Mouse (Mus musculus): ENCODE results near the gene Nr5a1. TPM values are rescaled to one million over a fixed set of nuclear protein-coding genes. Genes with fewer than 3 reads are reported as not detected.

The Nr5a1 gene
- 2.6 TPM for polyA plus RNA-seq (2014; fragmentation: Illumina TruSeq; extraction: RNeasy Lipid Tissue Mini Kit (QIAGEN cat#74804); ENCODE audit: low read depth, low replicate concordance)

GRCm38 (mm10) chr2:38714324-38714723 is at the start of gene Nr5a1:
TSS of gene Nr5a1 (minus strand) at chr2:38714542.

GRCm38 (mm10) chr2:38643625-38644427 is 70.5 kb downstream of the Nr5a1 start, which contains the start of gene Psmb7:
TSS of gene Psmb7 (minus strand) at chr2:38644087.

Other genes with a start within 250 kb of the Nr5a1 start
- 1.8 TPM for gene Nek6, start 202.9 kb downstream of the Nr5a1 start, polyA plus RNA-seq (2014; fragmentation: Illumina TruSeq; extraction: RNeasy Lipid Tissue Mini Kit (QIAGEN cat#74804); ENCODE audit: low read depth, low replicate concordance)
- gene Psmb7, start 70.5 kb downstream of the Nr5a1 start, polyA plus RNA-seq (2014; fragmentation: Illumina TruSeq; extraction: RNeasy Lipid Tissue Mini Kit (QIAGEN cat#74804); ENCODE audit: low read depth, low replicate concordance): 172 TPM
- 82.1 TPM for gene Nr6a1, start 213.1 kb upstream of the Nr5a1 start, polyA plus RNA-seq (2014; fragmentation: Illumina TruSeq; extraction: RNeasy Lipid Tissue Mini Kit (QIAGEN cat#74804); ENCODE audit: low read depth, low replicate concordance)
- gene Olfml2a, start 217.4 kb upstream of the Nr5a1 start, polyA plus RNA-seq (2014; fragmentation: Illumina TruSeq; extraction: RNeasy Lipid Tissue Mini Kit (QIAGEN cat#74804); ENCODE audit: low read depth, low replicate concordance): 0.84 TPM

All from testis, adult 10 weeks (tissue).